Comparison of ENCODE assay signal across 8 mouse cellular contexts in the genomic region with DNA sequence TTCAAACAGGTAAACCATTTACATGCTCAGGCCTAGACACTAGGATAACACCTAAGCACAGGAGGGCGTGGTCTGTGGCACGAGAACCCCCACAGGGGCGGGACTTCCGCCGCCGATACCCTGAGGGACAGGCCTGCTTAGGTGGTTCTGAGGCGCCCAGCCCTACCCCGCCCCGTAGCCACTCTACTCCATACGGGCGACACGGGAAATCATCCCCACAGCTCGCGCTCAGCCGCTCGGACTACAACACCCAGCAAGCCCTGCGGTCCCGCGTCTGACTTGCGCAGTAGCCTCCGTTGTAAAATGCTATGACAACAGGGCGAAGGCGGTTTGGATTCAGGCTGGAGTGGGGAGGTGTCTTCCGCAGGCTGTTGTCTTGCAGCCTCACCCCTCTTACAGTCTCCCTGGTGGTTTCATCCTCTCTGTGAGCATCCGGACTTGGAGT. TPM values are rescaled to one million over a fixed set of nuclear protein-coding genes. Genes with fewer than 3 reads are reported as not detected.
DNase-seq lines count a peak whose midpoint lies in the region; ATAC-seq and TF ChIP-seq lines count a peak whose summit lies in the region.

A gene (plus strand): TSS at position 292 of the 445 bp plus-strand sequence.

- TF ChIP-seq CTCF in lung, postnatal 0 days (IDR thresholded peaks at IDR 0.05) = no peak

- DNase-seq in MN1 (ENCODE audit: low spot score) = peak; percentile 90
- DNase-seq in cerebellum, adult 9-10 months = peak; percentile 97
- peak; percentile 93 for DNase-seq in hindbrain, embryonic 10.5 days (ENCODE audit: low spot score)
- DNase-seq in layer of hippocampus, adult 9-11 months = peak; percentile 97
- DNase-seq in lung, postnatal 0 days (ENCODE audit: low spot score) = peak; percentile 96
- DNase-seq in ovary, postnatal 14 days (ENCODE audit: low spot score) = peak; percentile 82
- peak; percentile 96 for DNase-seq in thymus, postnatal 14 days

- H3K27ac ChIP-seq in hindbrain, embryonic 10.5 days = peak within 1 kb of the TSS; percentile 82
- peak within 1 kb of the TSS; percentile 75 for H3K27ac ChIP-seq in lung, postnatal 0 days (ENCODE audit: low read length)

- no peaks in the 10 kb centered on the region for H3K36me3 ChIP-seq in hindbrain, embryonic 10.5 days
- no peaks in the 10 kb centered on the region for H3K36me3 ChIP-seq in lung, postnatal 0 days (ENCODE audit: insufficient read depth, low read length)

- H3K4me2 ChIP-seq in lung, postnatal 0 days (replicated peaks; ENCODE audit: low read depth, low read length) = peak within 1 kb of the TSS; percentile 88

- WGBS in hindbrain, embryonic 10.5 days = under 1% methylated on average over 25 of the region's 25 CpGs
- WGBS in lung, postnatal 0 days = under 1% methylated on average over 25 of the region's 25 CpGs

- TF ChIP-seq EP300 in lung, postnatal 0 days (IDR thresholded peaks at IDR 0.05) = no peak

- H3K4me3 ChIP-seq in hindbrain, embryonic 10.5 days = peak within 1 kb of the TSS; percentile 71
- peak within 1 kb of the TSS; percentile 61 for H3K4me3 ChIP-seq in lung, postnatal 0 days (ENCODE audit: low read depth, low read length)

- ATAC-seq in frontal cortex, adult (ENCODE audit: low TSS enrichment) = peak; percentile 99
- ATAC-seq in lung, postnatal 0 days = peak; percentile 100

- H3K27me3 ChIP-seq in hindbrain, embryonic 10.5 days (ENCODE audit: insufficient read depth, poor library complexity, severe bottlenecking) = no peaks in the 10 kb centered on the region
- H3K27me3 ChIP-seq in lung, postnatal 0 days (replicated peaks; ENCODE audit: insufficient read depth, low read length) = no peaks in the 10 kb centered on the region

- H3K9me3 ChIP-seq in hindbrain, embryonic 10.5 days = no peaks in the 10 kb centered on the region
- no peaks in the 10 kb centered on the region for H3K9me3 ChIP-seq in lung, postnatal 0 days (ENCODE audit: low read length)

- H3K9ac ChIP-seq in lung, postnatal 0 days (replicated peaks; ENCODE audit: low read depth) = peak within 1 kb of the TSS; percentile 54

- H3K4me1 ChIP-seq in hindbrain, embryonic 10.5 days (replicated peaks) = peaks cover 8% of the 10 kb centered on the region
- H3K4me1 ChIP-seq in lung, postnatal 0 days (ENCODE audit: insufficient read depth, low read depth, low read length) = no peaks in the 10 kb centered on the region; the same call in 1 of the 2 replicates

RNA-seq across cellular contexts. Expression of the gene that starts here (rescaled TPM):
- 15.0 and 16.0 TPM in 2 replicates for polyA plus RNA-seq in hindbrain, embryonic 10.5 days (2016; fragmentation: Nextera tagmentation; extraction: Ambion mirVana)
- polyA plus RNA-seq in lung, postnatal 0 days (2015; fragmentation: Nextera tagmentation; extraction: Ambion mirVana) = 7.1 and 11.2 TPM in 2 replicates

Comparison
In these comparisons a context has a peak if more than half of its experiments do, and no peak if none do; other contexts are left out.
1. Peak in every context shown above with its lines: DNase-seq, ATAC-seq, H3K4me3 ChIP-seq and H3K27ac ChIP-seq.